13 mouse cellular contexts compared by ENCODE assay signal in genomic region chr15:81239794-81240343, GRCm38 (mm10). TPM values are rescaled to one million over a fixed set of nuclear protein-coding genes. Genes with fewer than 3 reads are reported as not detected.
DNase-seq lines count a peak whose midpoint lies in the region.
"Had no signal": no experiment of that assay in that cellular context is flagged by ENCODE, and none has a peak within 500 bp of the region (broad histone marks: within the 10 kb centered on the region; RNA-seq: fewer than 3 reads in every experiment).

No protein-coding gene starts in this region.

- DNase-seq in adrenal gland, adult (ENCODE audit: inconsistent age in 2 of 2, low spot score in 1 of 2) = peak; percentile 66 to 86
- DNase-seq in adrenal gland, postnatal 25 days = no peak
- DNase-seq in lung, postnatal 10 days = peak; percentile 59
- DNase-seq in lung, postnatal 4 days = no peak
- DNase-seq in adrenal gland, postnatal 36 days = peak; percentile 52 to 57
- no peak for DNase-seq in neural tube, embryonic 10.5 days (ENCODE audit: extremely low spot score, low spot score)
- no peak for DNase-seq in yolk sac, embryonic 10.5 days (ENCODE audit: low spot score)
- DNase-seq: cerebellum, adult 8-10 months; spleen, adult 18-20 months had no signal

RNA-seq across cellular contexts. Expression of gene Mchr1, which starts 4.6 kb away (rescaled TPM):
- total RNA-seq in adrenal gland, postnatal 25 days (2021) = 0.52 TPM in 1 of 2 replicates, not detected in the other
- total RNA-seq in adrenal gland, postnatal 36 days (2021) = under 1 TPM; 0.33 to 0.53 TPM
- total RNA-seq: CH12.LX; heart, postnatal 36 days; liver, adult 2 months; neutrophil, adult 5-6 weeks had no signal

RNA-seq across cellular contexts. Expression of gene Mrtfa, which starts 49.3 kb away (rescaled TPM):
- total RNA-seq in adrenal gland, postnatal 25 days (2021) = 27.2 and 27.4 TPM in 2 replicates
- total RNA-seq in adrenal gland, postnatal 36 days (2021) = 10 to 100 TPM; 28.6 to 31.0 TPM

Comparison
In these comparisons a context has a peak if more than half of its experiments do, and no peak if none do; other contexts are left out.
1. DNase-seq: peak in adrenal gland, adult (2 of 2), lung, postnatal 10 days (single experiment) and adrenal gland, postnatal 36 days (2 of 2); none in adrenal gland, postnatal 25 days (single experiment), lung, postnatal 4 days (0 of 2), neural tube, embryonic 10.5 days (single experiment) and yolk sac, embryonic 10.5 days (single experiment).